Mouse (Mus musculus): ENCODE data around the gene Ube2d2b.

DNA sequence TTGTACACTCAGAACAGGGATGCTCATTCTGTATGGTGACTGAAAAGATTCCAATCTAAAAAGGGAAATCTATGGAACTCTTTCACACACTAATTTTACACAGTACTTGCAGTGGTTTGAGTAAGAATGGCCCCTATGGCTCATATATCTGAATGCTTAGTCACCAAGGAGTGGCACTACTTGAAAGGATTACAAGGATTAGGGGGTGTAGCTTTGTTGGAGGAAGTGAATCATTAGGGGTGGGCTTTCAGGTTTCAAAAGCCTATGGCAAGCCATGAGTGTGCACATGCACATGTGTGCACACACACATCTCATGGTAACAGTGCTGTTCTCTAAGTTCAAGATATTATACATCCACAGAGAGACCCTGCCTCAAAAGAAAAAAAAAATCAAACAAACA lies 27.3 kb upstream of the Ube2d2b start:
- TF ChIP-seq EP300 (IDR thresholded peaks at IDR 0.05; ENCODE audit: insufficient read depth, low read depth, low read length) (no peak), CTCF (IDR thresholded peaks at IDR 0.05) (no peak), POLR2A (IDR thresholded peaks at IDR 0.05; ENCODE audit: insufficient read depth, low read depth, low read length) (no peak)
